Mouse (Mus musculus): ENCODE data around the gene Lrrc29. TPM values are rescaled to one million over a fixed set of nuclear protein-coding genes. Genes with fewer than 3 reads are reported as not detected.
A peak's percentile ranks its signal among the peaks of the same experiment; 100 is the strongest.

Gene Lrrc29
- polyA plus RNA-seq, 1 experiment from 2014 or later: 0.83 TPM

GRCm38 (mm10) chr8:105345061-105345975 is 19.2 kb upstream of the Lrrc29 start:
- TF ChIP-seq CTCF (IDR thresholded peaks at IDR 0.05): no peak
- ChIA-PET CTCF (interaction anchor here (1.0 to 1.5 kb wide), 2 partner anchors 16 to 17 kb away, joined by 3 to 4 read pairs; no protein-coding TSS in a partner anchor), POLR2A (interaction anchor here (1.3 to 9.0 kb wide), 2 partner anchors 17 to 32 kb away, joined by 4 to 52 read pairs; partner anchors contain the start of genes Lrrc29 and Tmem208)
- no peaks in the 10 kb centered on the region for H3K27me3 ChIP-seq
- peak; percentile 23 for ATAC-seq
- no peak for DNase-seq (ENCODE audit: low read depth, low spot score)
- in situ Hi-C loops (cut with MboI; ENCODE audit: low pct_unique_long_range_greater_than_20kb): no loop called here

GRCm38 (mm10) chr8:105343791-105344574 is 17.9 kb upstream of the Lrrc29 start:
- no peak for ATAC-seq
- in situ Hi-C loops (cut with MboI; ENCODE audit: low pct_unique_long_range_greater_than_20kb): no loop called here
- no peak for TF ChIP-seq CTCF (IDR thresholded peaks at IDR 0.05)
- no peak for DNase-seq (ENCODE audit: low read depth, low spot score)
- ChIA-PET CTCF (interaction anchor here (1.5 kb wide), 1 partner anchor 16 kb away, joined by 4 read pairs; no protein-coding TSS in a partner anchor), POLR2A (interaction anchor here (9.0 kb wide), 1 partner anchor 15 kb away, joined by 52 read pairs; the partner anchor contains the start of genes Lrrc29 and Tmem208)
- no peaks in the 10 kb centered on the region for H3K27me3 ChIP-seq

GRCm38 (mm10) chr8:105342768-105343167 is 16.7 kb upstream of the Lrrc29 start:
- ChIA-PET CTCF (no interaction called here), POLR2A (interaction anchor here (9.0 kb wide), 1 partner anchor 14 kb away, joined by 52 read pairs; the partner anchor contains the start of genes Lrrc29 and Tmem208)
- in situ Hi-C loops (cut with MboI; ENCODE audit: low pct_unique_long_range_greater_than_20kb): no loop called here
- DNase-seq (ENCODE audit: low read depth, low spot score) (no peak), ATAC-seq (no peak)
- no peak for TF ChIP-seq CTCF (IDR thresholded peaks at IDR 0.05)
- no peaks in the 10 kb centered on the region for H3K27me3 ChIP-seq

- CTCF ChIA-PET: no interaction called here
- H3K27me3 ChIP-seq: no peaks in the 10 kb centered on the region
- POLR2A ChIA-PET: interaction anchor here (9.0 kb wide), 1 partner anchor 13 kb away, joined by 52 read pairs; the partner anchor contains the start of genes Lrrc29 and Tmem208
- in situ Hi-C loops (cut with MboI; ENCODE audit: low pct_unique_long_range_greater_than_20kb): no loop called here
- TF ChIP-seq CTCF (IDR thresholded peaks at IDR 0.05): no peak
- DNase-seq (ENCODE audit: low read depth, low spot score) (no peak), ATAC-seq (no peak)
These were observed 15.3 kb upstream of the Lrrc29 start for GRCm38 (mm10) chr8:105341399-105341798.

GRCm38 (mm10) chr8:105339886-105340635 is 14.0 kb upstream of the Lrrc29 start:
- in situ Hi-C loops (cut with MboI; ENCODE audit: low pct_unique_long_range_greater_than_20kb): no loop called here
- DNase-seq (ENCODE audit: low read depth, low spot score) (no peak), ATAC-seq (no peak)
- CTCF ChIA-PET: interaction anchor here (1.0 kb wide), 1 partner anchor 12 kb away, joined by 4 read pairs; no protein-coding TSS in a partner anchor
- TF ChIP-seq CTCF (IDR thresholded peaks at IDR 0.05): no peak
- H3K27me3 ChIP-seq: no peaks in the 10 kb centered on the region
- POLR2A ChIA-PET: interaction anchor here (9.0 kb wide), 1 partner anchor 11 kb away, joined by 52 read pairs; the partner anchor contains the start of genes Lrrc29 and Tmem208

- POLR2A ChIA-PET: interaction anchor here (9.0 kb wide), 1 partner anchor 10 kb away, joined by 52 read pairs; the partner anchor contains the start of genes Lrrc29 and Tmem208
- DNase-seq (ENCODE audit: low read depth, low spot score) (no peak), ATAC-seq (no peak)
- CTCF ChIA-PET: interaction anchor here (0.8 to 1.1 kb wide), 2 partner anchors 9 to 12 kb away, joined by 3 read pairs; partner anchors contain the start of gene Fhod1
- in situ Hi-C loops (cut with MboI; ENCODE audit: low pct_unique_long_range_greater_than_20kb): no loop called here
- H3K27me3 ChIP-seq: no peaks in the 10 kb centered on the region
- no peak for TF ChIP-seq CTCF (IDR thresholded peaks at IDR 0.05)
These were observed 12.9 kb upstream of the Lrrc29 start for GRCm38 (mm10) chr8:105338992-105339391.

- in situ Hi-C loops (cut with MboI; ENCODE audit: low pct_unique_long_range_greater_than_20kb): no loop called here
- H3K27me3 ChIP-seq: no peaks in the 10 kb centered on the region
- DNase-seq (ENCODE audit: low read depth, low spot score) (no peak), ATAC-seq (no peak)
- ChIA-PET CTCF (no interaction called here), POLR2A (interaction anchor here (1.5 kb wide), 1 partner anchor 9 kb away, joined by 4 read pairs; no protein-coding TSS in a partner anchor)
- TF ChIP-seq CTCF (IDR thresholded peaks at IDR 0.05): no peak
These were observed 10.5 kb upstream of the Lrrc29 start for GRCm38 (mm10) chr8:105336373-105337130.

- ATAC-seq: no peak
- in situ Hi-C loops (cut with MboI; ENCODE audit: low pct_unique_long_range_greater_than_20kb): no loop called here
- POLR2A ChIA-PET: no interaction called here
These were observed 6.4 kb upstream of the Lrrc29 start for GRCm38 (mm10) chr8:105332523-105332922.

GRCm38 (mm10) chr8:105331931-105332330 is 5.9 kb upstream of the Lrrc29 start:
- in situ Hi-C loops (cut with MboI; ENCODE audit: low pct_unique_long_range_greater_than_20kb): no loop called here
- DNase-seq (ENCODE audit: low read depth, low spot score): no peak
- ChIA-PET POLR2A (no interaction called here), CTCF (no interaction called here)
- TF ChIP-seq CTCF (IDR thresholded peaks at IDR 0.05): no peak
- no peak for ATAC-seq
- H3K27me3 ChIP-seq: no peaks in the 10 kb centered on the region

More at GRCm38 (mm10) chr8:105332523-105332922, 6.4 kb upstream of the Lrrc29 start:
- DNase-seq (ENCODE audit: low read depth, low spot score): no peak
- TF ChIP-seq CTCF (IDR thresholded peaks at IDR 0.05): no peak
- CTCF ChIA-PET: no interaction called here
- no peaks in the 10 kb centered on the region for H3K27me3 ChIP-seq

Data from Patski (cell line).